Mouse (Mus musculus) cerebellum, postnatal 4 days (tissue): ENCODE measurements around the gene Itga9.

Experiments
- DNase-seq, 2 experiments: peaks; one replicate each; pipeline ENCODE4 v3.0.0; 2022; ENCODE audit warnings: low spot score in 2 of 2, mixed read lengths in 1 of 2

The Itga9 gene

DNA sequence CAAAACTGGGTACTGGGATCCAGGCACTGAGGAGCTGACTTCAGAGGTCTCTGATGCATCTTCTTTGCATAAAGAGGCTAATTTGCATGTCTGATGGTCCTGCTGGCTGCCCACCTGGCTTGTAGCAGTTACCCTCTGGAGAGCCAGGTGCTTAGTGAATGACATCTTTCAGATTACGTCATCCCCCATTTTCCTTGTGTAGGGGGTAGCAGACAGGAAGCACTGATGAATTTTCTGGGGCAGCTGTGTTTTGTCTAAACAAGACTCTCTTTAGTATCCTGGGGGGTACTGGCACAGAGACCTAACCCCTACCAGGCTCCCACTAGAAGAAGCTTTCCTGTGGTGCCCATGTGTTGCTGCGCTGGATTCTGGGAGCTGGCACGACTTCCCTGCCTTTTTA, 212.0 kb downstream of the Itga9 start:
- no peak for DNase-seq

- peak in 1 of 2 experiments; percentile 14 for DNase-seq
Measured at GRCm38 (mm10) chr9:118821220-118822185, 215.0 kb downstream of the Itga9 start.

DNA sequence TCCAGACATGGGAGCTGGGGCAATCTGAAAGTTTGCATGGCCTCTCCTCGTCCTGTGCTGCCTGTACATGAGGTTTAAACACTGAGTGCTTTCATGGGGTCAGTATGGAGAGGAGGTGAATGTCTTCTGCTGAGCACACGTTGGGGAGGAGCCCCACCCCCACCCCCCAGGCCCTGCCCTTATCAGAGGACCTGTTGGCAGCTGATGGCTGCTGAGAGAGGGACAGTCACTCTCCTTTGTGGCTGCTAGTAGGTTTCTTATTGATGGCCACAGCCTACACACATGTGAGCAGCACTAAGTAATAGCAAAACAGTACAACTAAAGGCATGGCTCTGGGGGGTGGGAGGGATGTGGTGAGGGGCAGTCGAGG, 215.7 kb downstream of the Itga9 start:
- no peak for DNase-seq

DNA sequence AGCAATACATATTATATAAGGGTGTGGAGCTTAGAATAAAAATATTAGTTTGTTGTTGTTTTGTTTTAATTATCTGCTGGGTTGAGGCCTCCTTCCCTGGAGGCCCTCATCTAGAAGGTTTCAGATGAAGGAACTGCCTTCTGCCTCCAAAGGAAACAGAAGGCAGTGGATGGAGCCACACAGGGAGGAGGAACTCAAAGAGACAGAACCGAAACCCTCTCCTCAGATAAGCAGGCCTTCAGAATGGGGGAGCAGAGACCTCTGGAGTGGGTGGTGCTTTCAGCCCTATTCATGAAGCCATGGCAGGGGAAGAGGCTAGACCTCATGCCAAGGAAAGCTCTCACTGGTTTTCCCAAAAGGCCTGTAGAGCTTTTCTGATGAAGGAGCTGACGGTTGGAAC, 216.1 kb downstream of the Itga9 start:
- DNase-seq, result no peak

- peak in 1 of 2 experiments; percentile 57 for DNase-seq
Measured at GRCm38 (mm10) chr9:118831080-118831479, 224.6 kb downstream of the Itga9 start.

GRCm38 (mm10) chr9:118832533-118832932, 226.0 kb downstream of the Itga9 start:
- no peak for DNase-seq

DNA sequence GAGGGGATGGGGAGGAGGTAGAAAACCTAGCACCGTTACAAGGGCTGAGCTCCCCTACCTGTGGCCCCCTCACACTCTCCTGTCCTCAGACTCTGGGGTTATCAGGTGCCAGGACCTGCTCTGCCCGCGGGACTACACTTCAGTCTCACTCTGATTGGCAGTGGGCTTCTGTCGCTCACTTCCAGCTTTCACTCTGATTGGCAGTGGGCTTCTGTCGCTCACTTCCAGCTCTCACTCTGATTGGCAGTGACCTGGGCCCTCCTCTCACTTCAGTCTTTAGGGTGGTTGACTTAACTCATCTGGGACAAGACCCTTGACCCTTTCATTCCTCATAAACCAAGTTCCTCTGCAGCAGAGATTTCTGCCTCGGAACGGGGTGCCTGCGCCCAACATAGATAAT, 226.9 kb downstream of the Itga9 start:
- no peak for DNase-seq

DNA sequence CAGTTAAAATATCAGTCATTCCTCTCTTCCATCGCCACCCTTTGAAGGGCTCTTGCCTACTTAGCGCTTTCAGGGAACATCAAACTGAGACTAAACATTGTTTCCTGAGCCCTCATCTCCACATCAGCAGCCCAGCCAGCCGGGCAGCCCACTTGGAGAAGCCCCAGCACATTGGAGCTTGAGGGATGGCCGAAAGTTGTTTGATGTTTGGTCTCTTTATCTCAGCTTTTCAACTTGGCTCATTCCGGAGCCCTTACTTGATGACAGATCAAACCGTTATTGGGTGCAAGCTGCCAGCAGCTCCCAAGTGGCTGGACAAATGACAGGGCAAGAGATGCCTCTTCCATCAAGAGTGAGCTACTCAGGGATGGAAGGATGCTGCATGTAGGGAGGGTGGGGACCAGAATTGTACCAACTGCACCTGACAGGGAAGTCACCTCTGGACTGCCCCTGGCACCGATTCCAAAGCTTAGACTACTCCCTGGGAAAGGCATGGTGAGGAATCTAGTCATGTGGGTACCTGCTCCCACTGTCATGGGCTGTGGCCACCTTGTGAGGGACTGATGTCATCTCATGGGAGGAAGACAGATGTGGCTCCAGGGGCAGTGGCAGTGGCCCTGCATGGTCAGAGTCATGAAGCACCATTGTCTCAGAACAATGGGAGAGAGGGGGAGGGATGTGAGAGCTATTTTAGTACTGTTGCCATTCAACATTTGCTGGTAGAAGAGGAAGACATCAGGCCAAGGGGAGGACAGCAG, 232.6 kb downstream of the Itga9 start:
- no peak for DNase-seq

GRCm38 (mm10) chr9:118841247-118841646, 234.8 kb downstream of the Itga9 start:
- no peak for DNase-seq

DNA sequence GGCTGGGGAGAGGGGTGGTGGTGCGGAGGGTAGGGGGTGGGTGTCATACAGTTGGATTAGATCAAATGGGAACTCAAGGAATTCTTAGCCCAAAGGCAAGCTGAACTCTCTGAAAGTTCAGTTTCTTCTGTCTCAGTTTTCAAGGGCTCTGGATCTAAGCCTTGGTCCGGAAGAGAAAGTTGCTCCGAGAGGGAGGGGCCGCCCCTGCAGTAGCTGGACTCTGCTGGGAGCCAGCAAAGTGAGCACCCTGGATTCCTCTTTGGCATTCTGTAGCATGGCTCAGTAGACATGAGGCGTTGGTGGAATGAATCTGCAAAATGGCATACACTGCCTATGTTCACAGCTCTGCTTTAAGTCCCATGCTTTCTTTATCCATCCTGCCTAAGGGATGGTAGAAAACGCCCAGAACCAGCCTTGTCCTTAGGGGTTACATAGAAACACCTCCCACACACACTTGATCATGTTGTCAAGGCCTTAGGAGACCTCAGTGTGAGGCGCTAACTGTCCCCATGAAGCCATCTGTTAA, 235.5 kb downstream of the Itga9 start:
- no peak for DNase-seq

DNA sequence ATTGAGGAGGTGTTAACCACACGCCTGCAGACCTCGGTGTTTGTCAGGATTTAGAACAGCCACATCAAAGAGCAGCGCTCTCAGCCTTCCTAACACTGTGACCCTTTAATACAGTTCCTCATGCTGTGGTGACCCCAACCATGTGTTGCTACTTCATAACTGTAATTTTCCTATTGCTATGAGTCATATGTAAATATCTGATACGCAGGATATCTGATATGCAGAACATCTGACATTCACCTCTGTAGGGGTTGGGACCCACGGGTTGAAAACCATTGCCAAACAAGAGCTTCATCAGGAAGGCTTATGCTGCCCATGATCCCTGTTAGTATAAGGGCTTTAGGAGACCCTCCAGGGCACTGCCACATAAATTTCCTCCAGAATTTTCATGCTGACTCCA, 237.2 kb downstream of the Itga9 start:
- DNase-seq, result no peak

GRCm38 (mm10) chr9:118845003-118845402, 238.5 kb downstream of the Itga9 start:
- no peak for DNase-seq

- DNase-seq, result no peak
Measured at GRCm38 (mm10) chr9:118846766-118847165, 240.3 kb downstream of the Itga9 start.

DNA sequence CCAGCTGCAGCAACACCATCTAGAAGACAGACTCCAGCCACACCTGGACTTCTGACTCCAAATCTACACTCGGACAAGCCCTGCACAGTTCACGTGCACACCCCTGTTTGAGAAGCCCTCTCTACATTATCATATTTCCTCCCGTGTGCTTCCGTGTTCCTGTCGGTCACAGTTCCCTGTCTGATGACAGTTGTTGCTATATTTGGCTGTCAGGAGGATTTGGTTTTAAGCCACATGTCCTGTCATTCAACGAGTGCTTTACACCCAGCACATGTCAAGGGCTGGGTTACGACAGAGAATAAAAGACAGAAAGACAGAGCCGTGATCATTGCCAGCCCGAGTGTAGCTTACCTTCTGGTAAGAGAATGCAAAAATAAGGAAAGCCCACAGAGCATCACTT, 250.2 kb downstream of the Itga9 start:
- DNase-seq, result no peak

DNA sequence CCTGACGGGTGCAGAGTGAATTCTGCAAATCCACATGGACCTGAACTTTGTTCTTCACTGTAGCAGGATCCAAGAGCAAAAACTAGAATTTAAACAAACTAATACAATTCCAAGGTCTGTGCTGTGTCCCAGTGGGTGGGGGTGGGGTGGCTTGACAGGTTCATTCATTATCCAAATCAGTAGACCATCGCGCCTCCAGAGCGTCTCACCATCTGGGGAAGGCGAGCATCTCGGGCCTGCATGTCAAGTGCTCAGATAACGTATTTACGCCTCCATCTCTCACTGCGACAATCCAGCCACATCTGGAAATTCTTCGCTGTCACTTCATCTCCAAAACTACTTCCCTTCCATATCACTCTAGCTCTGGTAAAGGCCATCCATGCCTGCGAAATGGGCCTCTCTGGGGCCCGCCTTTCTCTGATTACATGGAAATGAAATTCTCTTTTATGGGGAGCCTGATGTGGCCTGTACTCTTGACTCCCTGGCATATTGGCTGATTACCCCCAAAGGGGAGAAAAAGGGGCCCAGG, 254.2 kb downstream of the Itga9 start:
- DNase-seq, result no peak

GRCm38 (mm10) chr9:118862214-118862613, 255.7 kb downstream of the Itga9 start:
- no peak for DNase-seq

- no peak for DNase-seq
Measured at GRCm38 (mm10) chr9:118862852-118863260, 256.4 kb downstream of the Itga9 start.

DNA sequence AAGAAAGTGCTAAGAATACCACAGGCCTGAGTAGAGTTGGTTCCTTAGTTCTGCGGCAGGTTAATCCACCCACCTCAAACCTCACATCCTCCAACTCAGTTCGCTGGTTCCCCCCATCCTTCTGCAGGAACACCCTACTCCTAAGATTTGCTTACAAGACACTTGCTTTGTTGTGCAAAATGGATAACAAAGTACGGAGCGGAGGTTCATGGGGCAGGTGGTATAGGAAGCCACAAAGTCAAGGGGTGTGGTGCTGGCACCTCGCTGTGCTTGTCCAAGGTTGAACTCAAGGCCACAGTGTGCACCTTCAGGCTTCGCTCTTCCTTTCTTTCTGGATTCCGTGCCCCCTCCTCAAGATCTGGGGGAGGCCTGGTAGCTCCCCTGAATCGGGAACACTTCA, 257.0 kb downstream of the Itga9 start:
- no peak for DNase-seq

GRCm38 (mm10) chr9:118866949-118867348, 260.5 kb downstream of the Itga9 start:
- no peak for DNase-seq

DNA sequence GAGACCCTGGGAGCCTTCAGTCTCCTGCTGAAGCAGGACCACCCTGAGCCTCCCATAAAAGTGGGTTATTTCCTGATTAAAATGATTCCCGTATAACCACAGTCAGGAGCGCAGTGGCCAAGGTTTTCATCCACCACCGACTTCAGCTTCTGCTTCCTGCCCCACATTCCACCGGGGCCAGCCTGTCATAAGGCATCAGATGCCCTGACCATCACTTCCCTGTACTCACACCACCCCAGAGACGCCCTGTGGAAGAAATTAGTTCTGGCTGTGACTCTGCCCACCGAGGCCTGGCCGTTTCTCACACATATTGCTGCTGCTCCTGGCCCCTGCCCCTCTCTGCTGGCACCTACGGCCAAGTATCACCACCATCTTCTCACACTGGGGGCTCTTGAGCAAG, 261.4 kb downstream of the Itga9 start:
- DNase-seq, result no peak

- DNase-seq, result peak in 1 of 2 experiments; percentile 52
Measured at GRCm38 (mm10) chr9:118871089-118871488, 264.6 kb downstream of the Itga9 start.

- DNase-seq, result no peak
Measured at GRCm38 (mm10) chr9:118873031-118873430, 266.5 kb downstream of the Itga9 start.
